Mouse (Mus musculus): ENCODE data around the gene Rab9. TPM values are rescaled to one million over a fixed set of nuclear protein-coding genes. Genes with fewer than 3 reads are reported as not detected.
"Not testable (repeated sequence)": the region's sequence is repeated elsewhere in the genome, so short reads cannot be mapped to it uniquely, and the experiment has no call there.

The Rab9 gene
- polyA plus RNA-seq (2014; fragmentation: Nextera tagmentation; extraction: Ambion mirVana): 45.1 and 53.6 TPM in 2 replicates

GRCm38 (mm10) chrX:166479365-166479983, at the start of gene Rab9:
Gene Rab9 (minus strand): TSS chrX:166479867.
- Histone ChIP-seq H3K27me3 (ENCODE audit: control insufficient read depth, insufficient read depth, low read length) (no peaks in the 10 kb centered on the region; the same call in 1 of the 2 replicates), H3K9ac (ENCODE audit: low read length) (peak within 1 kb of the TSS; percentile 70)
- ATAC-seq (replicated peaks; ENCODE audit: low FRiP score): peak; percentile 99

GRCm38 (mm10) chrX:166528126-166528525, 48.5 kb upstream of the Rab9 start:
- Histone ChIP-seq H3K36me3 (ENCODE audit: control insufficient read depth, insufficient read depth, low read length) (no peaks in the 10 kb centered on the region), H3K27me3 (ENCODE audit: control insufficient read depth, insufficient read depth, low read length) (peaks cover 2% of the 10 kb centered on the region; the same call in 1 of the 2 replicates)

More at GRCm38 (mm10) chrX:166479365-166479983, at the start of gene Rab9:
- peak; percentile 94 for DNase-seq (ENCODE audit: low spot score)
- H3K36me3 ChIP-seq (ENCODE audit: control insufficient read depth, insufficient read depth, low read length): no peaks in the 10 kb centered on the region
- no peaks in the 10 kb centered on the region for H3K4me1 ChIP-seq (replicated peaks; ENCODE audit: control insufficient read depth, insufficient read depth, low read length)
- H3K27ac ChIP-seq (ENCODE audit: low read depth, low read length): no peak within 1 kb of the TSS
- no peaks in the 10 kb centered on the region for H3K9me3 ChIP-seq (ENCODE audit: control insufficient read depth, low read length)
- 23% methylated on average over 40 of the region's 41 CpGs for WGBS
- peak within 1 kb of the TSS; percentile 53 for H3K4me2 ChIP-seq (ENCODE audit: low read depth, low read length, severe bottlenecking)
- H3K4me3 ChIP-seq (ENCODE audit: low read depth, low read length): peak within 1 kb of the TSS; percentile 55

GRCm38 (mm10) chrX:166525637-166526315, 46.1 kb upstream of the Rab9 start:
- H3K27me3 ChIP-seq (ENCODE audit: control insufficient read depth, insufficient read depth, low read length): no peaks in the 10 kb centered on the region; the same call in 1 of the 2 replicates

More at GRCm38 (mm10) chrX:166528126-166528525, 48.5 kb upstream of the Rab9 start:
- ATAC-seq (replicated peaks; ENCODE audit: low FRiP score): no peak
- 85% methylated on average over 3 of the region's 3 CpGs for WGBS
- H3K27ac ChIP-seq (ENCODE audit: low read depth, low read length): no peak overlapping the region
- no peak overlapping the region for H3K4me3 ChIP-seq (ENCODE audit: low read depth, low read length)
- no peak overlapping the region for H3K4me2 ChIP-seq (ENCODE audit: low read depth, low read length, severe bottlenecking)
- no peak overlapping the region for H3K9ac ChIP-seq (ENCODE audit: low read length)
- no peaks in the 10 kb centered on the region for H3K4me1 ChIP-seq (replicated peaks; ENCODE audit: control insufficient read depth, insufficient read depth, low read length)
- DNase-seq (ENCODE audit: low spot score): no peak
- no peaks in the 10 kb centered on the region for H3K9me3 ChIP-seq (ENCODE audit: control insufficient read depth, low read length)

GRCm38 (mm10) chrX:166520782-166521181, 41.1 kb upstream of the Rab9 start:
- Histone ChIP-seq H3K4me2 (ENCODE audit: low read depth, low read length, severe bottlenecking) (no peak overlapping the region), H3K27me3 (ENCODE audit: control insufficient read depth, insufficient read depth, low read length) (peaks cover 2% of the 10 kb centered on the region; the same call in 1 of the 2 replicates), H3K4me1 (replicated peaks; ENCODE audit: control insufficient read depth, insufficient read depth, low read length) (no peaks in the 10 kb centered on the region), H3K27ac (ENCODE audit: low read depth, low read length) (no peak overlapping the region), H3K9me3 (ENCODE audit: control insufficient read depth, low read length) (no peaks in the 10 kb centered on the region), H3K36me3 (ENCODE audit: control insufficient read depth, insufficient read depth, low read length) (no peaks in the 10 kb centered on the region), H3K9ac (ENCODE audit: low read length) (no peak overlapping the region), H3K4me3 (ENCODE audit: low read depth, low read length) (no peak overlapping the region)
- ATAC-seq (replicated peaks; ENCODE audit: low FRiP score) (no peak), DNase-seq (ENCODE audit: low spot score) (no peak)
- 83% methylated on average over 5 of the region's 5 CpGs for WGBS

More at GRCm38 (mm10) chrX:166525637-166526315, 46.1 kb upstream of the Rab9 start:
- no peak overlapping the region for H3K9ac ChIP-seq (ENCODE audit: low read length)
- H3K4me1 ChIP-seq (replicated peaks; ENCODE audit: control insufficient read depth, insufficient read depth, low read length): no peaks in the 10 kb centered on the region
- H3K4me3 ChIP-seq (ENCODE audit: low read depth, low read length): no peak overlapping the region
- no peak overlapping the region for H3K4me2 ChIP-seq (ENCODE audit: low read depth, low read length, severe bottlenecking)
- ATAC-seq (replicated peaks; ENCODE audit: low FRiP score) (no peak), DNase-seq (ENCODE audit: low spot score) (no peak)
- WGBS: 85% methylated on average over 2 of the region's 2 CpGs
- H3K36me3 ChIP-seq (ENCODE audit: control insufficient read depth, insufficient read depth, low read length): no peaks in the 10 kb centered on the region
- H3K27ac ChIP-seq (ENCODE audit: low read depth, low read length): no peak overlapping the region
- H3K9me3 ChIP-seq (ENCODE audit: control insufficient read depth, low read length): no peaks in the 10 kb centered on the region

- 79% methylated on average over 16 of the region's 16 CpGs for WGBS
- Histone ChIP-seq H3K27me3 (ENCODE audit: control insufficient read depth, insufficient read depth, low read length) (peaks cover 2% of the 10 kb centered on the region; the same call in 1 of the 2 replicates), H3K36me3 (ENCODE audit: control insufficient read depth, insufficient read depth, low read length) (no peaks in the 10 kb centered on the region)
Observed at GRCm38 (mm10) chrX:166518345-166518744, 38.7 kb upstream of the Rab9 start, which contains the start of gene Tceanc. Gene Tceanc (minus strand): TSS chrX:166518567.

GRCm38 (mm10) chrX:166516631-166517030, 37.0 kb upstream of the Rab9 start:
- Histone ChIP-seq H3K4me3 (ENCODE audit: low read depth, low read length) (no peak overlapping the region), H3K9ac (ENCODE audit: low read length) (no peak overlapping the region), H3K9me3 (ENCODE audit: control insufficient read depth, low read length) (no peaks in the 10 kb centered on the region), H3K36me3 (ENCODE audit: control insufficient read depth, insufficient read depth, low read length) (no peaks in the 10 kb centered on the region), H3K4me2 (ENCODE audit: low read depth, low read length, severe bottlenecking) (no peak overlapping the region), H3K27me3 (ENCODE audit: control insufficient read depth, insufficient read depth, low read length) (peaks cover 2% of the 10 kb centered on the region; the same call in 1 of the 2 replicates), H3K27ac (ENCODE audit: low read depth, low read length) (no peak overlapping the region), H3K4me1 (replicated peaks; ENCODE audit: control insufficient read depth, insufficient read depth, low read length) (no peaks in the 10 kb centered on the region)
- no peak for ATAC-seq (replicated peaks; ENCODE audit: low FRiP score)
- WGBS: 94% methylated on average over 1 of the region's 1 CpGs
- DNase-seq (ENCODE audit: low spot score): no peak

More at GRCm38 (mm10) chrX:166518345-166518744, 38.7 kb upstream of the Rab9 start, which contains the start of gene Tceanc:
- ATAC-seq (replicated peaks; ENCODE audit: low FRiP score) (no peak), DNase-seq (ENCODE audit: low spot score) (no peak)
- no peaks in the 10 kb centered on the region for H3K9me3 ChIP-seq (ENCODE audit: control insufficient read depth, low read length)
- H3K4me2 ChIP-seq (ENCODE audit: low read depth, low read length, severe bottlenecking): no peak within 1 kb of the TSS
- H3K9ac ChIP-seq (ENCODE audit: low read length): no peak within 1 kb of the TSS
- H3K27ac ChIP-seq (ENCODE audit: low read depth, low read length): no peak within 1 kb of the TSS
- H3K4me3 ChIP-seq (ENCODE audit: low read depth, low read length): no peak within 1 kb of the TSS
- no peaks in the 10 kb centered on the region for H3K4me1 ChIP-seq (replicated peaks; ENCODE audit: control insufficient read depth, insufficient read depth, low read length)

- Histone ChIP-seq H3K27ac (ENCODE audit: low read depth, low read length) (no peak overlapping the region), H3K4me1 (replicated peaks; ENCODE audit: control insufficient read depth, insufficient read depth, low read length) (no peaks in the 10 kb centered on the region), H3K9me3 (ENCODE audit: control insufficient read depth, low read length) (no peaks in the 10 kb centered on the region), H3K4me2 (ENCODE audit: low read depth, low read length, severe bottlenecking) (no peak overlapping the region), H3K9ac (ENCODE audit: low read length) (no peak overlapping the region), H3K4me3 (ENCODE audit: low read depth, low read length) (no peak overlapping the region), H3K36me3 (ENCODE audit: control insufficient read depth, insufficient read depth, low read length) (no peaks in the 10 kb centered on the region), H3K27me3 (ENCODE audit: control insufficient read depth, insufficient read depth, low read length) (peaks cover 2% of the 10 kb centered on the region; the same call in 1 of the 2 replicates)
- 94% methylated on average over 3 of the region's 3 CpGs for WGBS
- ATAC-seq (replicated peaks; ENCODE audit: low FRiP score) (no peak), DNase-seq (ENCODE audit: low spot score) (no peak)
Observed at GRCm38 (mm10) chrX:166515923-166516322, 36.3 kb upstream of the Rab9 start.

GRCm38 (mm10) chrX:166514035-166514434, 34.4 kb upstream of the Rab9 start:
- not testable (repeated sequence) for H3K27me3 ChIP-seq (ENCODE audit: control insufficient read depth, insufficient read depth, low read length); H3K27ac ChIP-seq (ENCODE audit: low read depth, low read length); ATAC-seq (replicated peaks; ENCODE audit: low FRiP score); H3K9ac ChIP-seq (ENCODE audit: low read length); H3K4me1 ChIP-seq (replicated peaks; ENCODE audit: control insufficient read depth, insufficient read depth, low read length); H3K36me3 ChIP-seq (ENCODE audit: control insufficient read depth, insufficient read depth, low read length); H3K9me3 ChIP-seq (ENCODE audit: control insufficient read depth, low read length); DNase-seq (ENCODE audit: low spot score); H3K4me3 ChIP-seq (ENCODE audit: low read depth, low read length); H3K4me2 ChIP-seq (ENCODE audit: low read depth, low read length, severe bottlenecking)
- 30% methylated on average over 12 of the region's 12 CpGs for WGBS
